Mouse (Mus musculus) brain, embryonic 18.5 days (tissue): ENCODE results near the gene Setd6.

ENCODE experiments used
- DNase-seq: peaks from one replicate; pipeline ENCODE4 v3.0.0-alpha.2; 2012; ENCODE audit warnings: low read depth, low spot score

Setd6 gene

DNA sequence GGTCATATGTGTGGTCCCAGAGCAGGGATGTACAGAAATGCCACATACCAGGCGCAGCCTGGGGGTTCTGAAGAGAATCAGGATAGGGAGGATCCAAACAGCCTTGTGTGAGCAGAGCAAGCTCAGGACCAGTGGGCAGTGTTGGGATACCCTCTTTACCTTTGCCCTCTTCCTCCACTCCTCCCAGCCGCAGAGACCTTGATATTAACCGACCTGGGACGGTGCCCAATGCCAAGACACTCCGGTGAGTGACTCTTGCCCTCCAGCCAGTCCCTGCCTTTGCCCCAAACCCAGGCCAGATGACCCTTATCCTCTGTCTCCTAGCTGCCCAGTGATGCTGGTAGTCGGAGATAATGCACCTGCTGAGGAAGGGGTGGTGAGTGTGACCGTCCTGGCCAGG lies 6.1 kb upstream of the Setd6 start:
- DNase-seq: no peak

DNA sequence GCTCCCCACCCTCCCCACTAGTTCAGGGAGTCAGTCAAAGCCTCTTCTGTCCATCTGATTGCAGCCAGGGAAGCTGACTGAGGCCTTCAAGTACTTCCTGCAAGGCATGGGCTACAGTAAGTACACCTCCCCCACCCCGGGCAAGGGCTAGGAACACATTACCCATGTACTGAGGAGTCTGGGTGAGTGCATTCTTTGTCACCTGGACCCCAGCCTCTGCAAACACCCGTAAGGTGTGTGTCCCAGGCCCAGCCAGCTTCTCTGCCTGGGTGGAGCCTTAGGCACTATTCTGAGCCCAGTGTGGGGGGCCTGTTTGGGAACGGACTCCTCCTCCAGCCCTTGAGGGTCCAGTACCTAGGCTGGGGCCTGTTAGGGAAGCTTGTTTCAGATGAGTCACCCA lies 4.7 kb upstream of the Setd6 start:
- DNase-seq: no peak

DNA sequence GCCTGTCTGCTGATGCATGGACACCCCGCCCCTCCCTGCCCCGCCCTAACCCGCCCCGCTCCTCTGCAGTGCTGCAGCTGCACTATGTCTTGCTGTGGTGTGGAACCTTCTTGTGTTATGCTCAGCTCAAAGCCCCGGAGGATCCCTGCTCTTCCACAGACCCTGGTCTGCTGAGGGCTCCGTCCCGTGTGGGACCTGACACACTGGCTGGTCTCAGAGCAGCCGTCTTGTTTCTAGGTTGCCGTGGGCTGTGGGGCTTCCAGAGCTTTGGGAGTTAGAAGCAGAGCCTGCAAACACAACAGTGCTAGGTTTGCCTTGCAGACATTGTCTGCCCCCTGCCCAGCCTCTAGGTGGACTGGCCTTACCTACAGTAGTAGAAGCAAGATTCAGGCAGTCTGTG lies 3.3 kb upstream of the Setd6 start:
- no peak for DNase-seq

- DNase-seq: no peak
These were observed 2.3 kb upstream of the Setd6 start for GRCm38 (mm10) chr8:95713100-95714010.

DNA sequence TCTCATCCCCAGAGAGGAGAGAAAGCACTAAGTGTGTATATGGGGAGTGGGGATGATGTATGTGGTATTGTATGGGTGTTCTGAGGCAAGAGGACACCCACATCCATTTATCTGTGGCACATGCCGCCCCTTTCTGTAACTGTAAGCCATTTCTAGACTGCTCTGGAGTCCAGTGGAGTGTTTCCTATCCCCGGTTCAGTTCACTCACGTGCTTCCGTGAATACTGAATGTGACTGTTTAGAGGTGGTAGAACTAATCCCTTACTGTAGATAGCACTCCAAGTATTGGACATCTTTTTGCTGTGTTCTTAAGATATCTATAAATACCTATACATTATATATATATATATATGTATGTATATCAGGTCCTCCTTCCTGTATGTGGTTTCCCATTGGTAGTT lies 1.3 kb upstream of the Setd6 start:
- DNase-seq: no peak

- DNase-seq: no peak
These were observed 756 bp upstream of the Setd6 start for GRCm38 (mm10) chr8:95714837-95715413.

GRCm38 (mm10) chr8:95716546-95717335 lies 1.1 kb downstream of the Setd6 start:
- DNase-seq: no peak

GRCm38 (mm10) chr8:95727625-95728024 lies 11.9 kb downstream of the Setd6 start:
- DNase-seq: no peak

- DNase-seq: no peak
These were observed 22.9 kb downstream of the Setd6 start for GRCm38 (mm10) chr8:95738596-95738995.

DNA sequence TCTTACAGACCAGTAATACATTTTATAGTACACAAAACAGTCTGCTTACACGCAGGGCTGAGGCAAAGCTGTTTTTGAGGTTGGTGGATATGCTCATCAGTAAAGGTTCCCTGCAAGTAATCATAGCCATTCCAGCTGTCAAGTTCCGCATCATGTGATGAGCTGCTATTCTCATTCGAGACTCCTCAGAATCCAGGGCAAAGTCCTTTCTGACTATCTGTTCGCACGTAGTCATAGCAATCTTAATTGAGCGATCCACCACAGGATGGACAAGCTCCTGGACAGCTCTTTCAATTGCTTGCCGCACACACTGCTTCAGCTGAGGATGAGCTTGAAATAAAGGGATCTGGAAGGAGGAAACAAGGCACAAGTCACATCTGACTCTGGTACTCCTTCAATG lies 26.1 kb downstream of the Setd6 start:
- DNase-seq: no peak

- no peak for DNase-seq
These were observed 32.3 kb downstream of the Setd6 start for GRCm38 (mm10) chr8:95748028-95748427.

DNA sequence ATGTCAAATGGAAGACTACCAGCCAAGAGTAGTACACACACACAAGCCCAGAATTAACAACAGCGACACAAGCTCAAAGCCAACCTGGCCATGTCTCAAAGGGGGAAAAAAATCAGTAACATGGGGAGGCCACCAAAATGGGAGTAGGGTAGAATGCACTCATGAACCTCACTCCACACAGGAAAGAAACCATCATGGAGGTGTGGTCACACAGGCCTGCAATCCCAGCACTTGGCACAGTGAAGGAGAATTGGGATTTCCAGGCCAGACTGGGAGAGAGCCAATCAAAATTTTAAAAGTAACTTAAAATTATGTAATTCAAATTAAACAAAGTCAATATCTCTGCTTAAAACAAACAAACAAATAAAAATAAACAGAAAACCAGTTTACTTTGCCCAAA lies 36.2 kb downstream of the Setd6 start:
- DNase-seq: no peak

- DNase-seq: no peak
These were observed 44.6 kb downstream of the Setd6 start for GRCm38 (mm10) chr8:95760323-95760722.

DNA sequence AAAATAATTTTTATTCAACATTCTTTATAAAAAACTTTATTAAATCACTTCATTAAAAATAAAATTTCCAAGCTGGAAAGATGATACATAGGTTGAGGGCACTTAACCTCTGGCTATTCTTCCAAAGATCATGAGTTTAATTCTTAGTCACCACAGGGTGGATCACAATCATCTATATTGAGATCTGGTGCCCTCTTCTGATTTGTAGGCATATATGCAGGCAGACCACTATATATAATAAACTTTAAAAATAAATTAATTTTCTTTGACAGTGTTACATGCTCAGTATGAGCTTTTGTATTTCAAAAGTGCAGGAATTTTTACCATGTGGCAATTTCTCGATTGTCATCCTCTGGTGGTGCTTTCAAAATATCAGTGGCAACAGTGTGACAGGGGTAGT lies 48.5 kb downstream of the Setd6 start:
- DNase-seq: no peak
